Mouse (Mus musculus): ENCODE measurements around the gene BC067074. TPM values are rescaled to one million over a fixed set of nuclear protein-coding genes. Genes with fewer than 3 reads are reported as not detected.
"Not testable (repeated sequence)": the region's sequence is repeated elsewhere in the genome, so short reads cannot be mapped to it uniquely, and the experiment has no call there.

BC067074 gene
- polyA plus RNA-seq, 1 experiment from 2014 or later, result 3.0 TPM

DNA sequence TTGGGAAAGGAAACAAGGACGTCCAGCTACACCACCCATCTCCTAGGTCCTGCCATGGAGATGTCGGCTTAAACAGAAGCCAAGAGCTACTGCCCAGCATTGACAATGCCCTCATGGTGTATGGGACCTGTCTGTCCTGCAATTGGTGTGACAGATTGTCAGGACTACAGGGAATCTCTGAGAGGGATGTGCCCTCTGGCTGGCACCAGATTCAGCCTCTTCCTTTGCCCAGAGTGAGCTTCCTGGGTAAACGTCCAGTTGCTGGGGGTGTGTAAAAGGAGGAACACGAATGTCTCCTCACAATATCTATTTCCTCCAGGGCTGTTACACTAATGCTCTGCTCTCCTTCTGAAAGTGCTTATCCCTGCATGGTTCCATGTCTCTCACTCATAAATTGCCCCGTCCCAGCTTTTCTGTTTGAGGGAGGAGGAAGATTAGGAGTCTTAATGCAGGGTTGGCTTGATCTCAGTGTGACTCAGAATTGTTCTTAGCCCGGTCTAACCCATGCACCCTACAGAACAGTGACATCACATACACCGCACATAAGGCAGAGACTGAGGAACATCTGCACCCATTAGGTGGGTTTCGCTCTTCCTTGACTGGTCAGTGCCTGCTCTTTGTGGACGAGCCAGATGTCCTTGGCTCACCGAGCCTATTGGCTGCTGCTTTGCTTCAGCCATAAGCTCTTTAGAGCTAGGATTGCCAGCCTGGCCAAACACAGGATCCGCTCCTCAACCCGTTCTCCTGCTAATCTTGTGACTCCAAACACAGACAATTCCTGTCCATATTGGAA, 80.5 kb downstream of the BC067074 start:
- Histone ChIP-seq H3K27me3 (ENCODE audit: control insufficient read depth, insufficient read depth, low read length) (no peaks in the 10 kb centered on the region), H3K9ac (ENCODE audit: low read depth, low read length) (no peak overlapping the region), H3K36me3 (ENCODE audit: control insufficient read depth, insufficient read depth, low read length) (no peaks in the 10 kb centered on the region), H3K4me2 (no peak overlapping the region), H3K4me1 (ENCODE audit: control insufficient read depth, insufficient read depth, low read length) (no peaks in the 10 kb centered on the region), H3K4me3 (ENCODE audit: low read depth, low read length) (no peak overlapping the region), H3K9me3 (replicated peaks; ENCODE audit: control insufficient read depth, low read length) (no peaks in the 10 kb centered on the region), H3K27ac (ENCODE audit: low read depth, low read length) (no peak overlapping the region)
- 73% methylated on average over 12 of the region's 12 CpGs for WGBS (ENCODE audit: insufficient replicate concordance)
- ATAC-seq (replicated peaks; ENCODE audit: insufficient number of reproducible peaks, low FRiP score, low TSS enrichment), result no peak

DNA sequence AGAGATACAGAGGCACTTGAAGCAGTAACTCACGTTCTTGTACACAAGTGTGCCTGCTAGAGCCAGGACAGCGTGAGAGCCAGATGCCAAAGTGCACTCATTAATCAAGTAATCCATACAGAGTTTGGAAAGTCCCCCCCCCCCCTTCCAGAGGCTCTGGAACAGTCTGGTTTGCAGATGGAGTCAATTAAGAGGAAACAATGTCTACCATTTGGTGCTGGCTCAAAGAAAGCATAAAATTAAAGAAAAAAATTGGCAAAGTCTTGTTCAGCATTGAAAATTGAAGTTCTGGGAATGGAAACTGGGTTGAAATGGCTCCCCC, 81.1 kb downstream of the BC067074 start:
- ATAC-seq (replicated peaks; ENCODE audit: insufficient number of reproducible peaks, low FRiP score, low TSS enrichment), result no peak
- Histone ChIP-seq H3K27ac (ENCODE audit: low read depth, low read length) (no peak overlapping the region), H3K4me2 (no peak overlapping the region), H3K4me3 (ENCODE audit: low read depth, low read length) (no peak overlapping the region), H3K9ac (ENCODE audit: low read depth, low read length) (no peak overlapping the region), H3K4me1 (ENCODE audit: control insufficient read depth, insufficient read depth, low read length) (no peaks in the 10 kb centered on the region), H3K27me3 (ENCODE audit: control insufficient read depth, insufficient read depth, low read length) (no peaks in the 10 kb centered on the region), H3K9me3 (replicated peaks; ENCODE audit: control insufficient read depth, low read length) (no peaks in the 10 kb centered on the region), H3K36me3 (ENCODE audit: control insufficient read depth, insufficient read depth, low read length) (no peaks in the 10 kb centered on the region)
- WGBS (ENCODE audit: insufficient replicate concordance), result 45% methylated on average over 2 of the region's 2 CpGs

DNA sequence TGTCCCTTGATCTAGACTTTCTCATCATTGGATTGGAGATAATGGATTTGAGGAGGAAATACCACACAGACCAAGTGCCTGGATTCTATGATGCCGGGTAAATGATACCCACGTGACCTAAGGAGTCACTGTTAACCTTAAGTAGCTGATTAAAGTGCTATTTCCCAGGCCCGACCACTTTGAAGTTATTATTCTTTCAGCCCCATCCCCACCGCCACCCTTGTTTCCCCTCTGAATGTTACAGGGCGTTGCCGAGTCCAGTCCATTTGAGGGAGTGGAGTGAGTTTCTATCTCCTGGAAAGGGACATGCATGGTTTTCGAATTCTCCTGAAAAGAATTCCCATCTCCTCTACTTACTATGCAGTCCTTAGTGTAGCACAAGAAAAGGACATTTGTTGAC, 84.7 kb downstream of the BC067074 start:
- WGBS (ENCODE audit: insufficient replicate concordance), result 74% methylated on average over 7 of the region's 7 CpGs
- Histone ChIP-seq H3K9ac (ENCODE audit: low read depth, low read length) (no peak overlapping the region), H3K4me1 (ENCODE audit: control insufficient read depth, insufficient read depth, low read length) (no peaks in the 10 kb centered on the region), H3K4me2 (no peak overlapping the region), H3K27me3 (ENCODE audit: control insufficient read depth, insufficient read depth, low read length) (no peaks in the 10 kb centered on the region), H3K27ac (ENCODE audit: low read depth, low read length) (no peak overlapping the region), H3K9me3 (replicated peaks; ENCODE audit: control insufficient read depth, low read length) (no peaks in the 10 kb centered on the region), H3K4me3 (ENCODE audit: low read depth, low read length) (no peak overlapping the region), H3K36me3 (ENCODE audit: control insufficient read depth, insufficient read depth, low read length) (no peaks in the 10 kb centered on the region)
- no peak for ATAC-seq (replicated peaks; ENCODE audit: insufficient number of reproducible peaks, low FRiP score, low TSS enrichment)

DNA sequence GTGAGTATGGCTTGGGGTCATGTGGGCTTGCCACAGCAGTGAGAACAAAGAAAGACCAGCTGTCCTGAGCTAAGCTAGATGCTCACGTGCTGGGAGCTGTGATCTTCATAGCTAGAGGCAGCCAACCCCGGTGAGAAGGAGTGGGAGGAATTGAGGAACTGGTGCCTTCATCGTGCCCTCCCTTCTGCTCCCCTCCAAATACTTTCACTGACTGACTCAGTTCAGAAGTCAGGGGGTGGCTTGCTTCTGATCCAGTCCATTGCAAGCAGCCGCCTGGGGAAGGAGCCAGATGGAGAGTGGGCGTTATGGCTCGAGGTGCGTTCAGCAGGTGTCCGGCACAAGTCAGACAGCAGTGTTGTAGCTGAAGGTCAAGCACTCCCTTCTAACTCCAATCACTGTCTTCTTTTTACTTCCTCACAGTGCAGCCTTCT, 86.0 kb downstream of the BC067074 start:
- no peaks in the 10 kb centered on the region for H3K9me3 ChIP-seq (replicated peaks; ENCODE audit: control insufficient read depth, low read length)
- no peaks in the 10 kb centered on the region for H3K36me3 ChIP-seq (ENCODE audit: control insufficient read depth, insufficient read depth, low read length)
- no peak overlapping the region for H3K27ac ChIP-seq (ENCODE audit: low read depth, low read length)
- ATAC-seq (replicated peaks; ENCODE audit: insufficient number of reproducible peaks, low FRiP score, low TSS enrichment), result no peak
- no peaks in the 10 kb centered on the region for H3K27me3 ChIP-seq (ENCODE audit: control insufficient read depth, insufficient read depth, low read length)
- WGBS (ENCODE audit: insufficient replicate concordance), result 77% methylated on average over 8 of the region's 8 CpGs
- H3K4me1 ChIP-seq (ENCODE audit: control insufficient read depth, insufficient read depth, low read length), result no peaks in the 10 kb centered on the region
- H3K4me3 ChIP-seq (ENCODE audit: low read depth, low read length), result no peak overlapping the region
- H3K4me2 ChIP-seq, result no peak overlapping the region
- H3K9ac ChIP-seq (ENCODE audit: low read depth, low read length), result no peak overlapping the region

DNA sequence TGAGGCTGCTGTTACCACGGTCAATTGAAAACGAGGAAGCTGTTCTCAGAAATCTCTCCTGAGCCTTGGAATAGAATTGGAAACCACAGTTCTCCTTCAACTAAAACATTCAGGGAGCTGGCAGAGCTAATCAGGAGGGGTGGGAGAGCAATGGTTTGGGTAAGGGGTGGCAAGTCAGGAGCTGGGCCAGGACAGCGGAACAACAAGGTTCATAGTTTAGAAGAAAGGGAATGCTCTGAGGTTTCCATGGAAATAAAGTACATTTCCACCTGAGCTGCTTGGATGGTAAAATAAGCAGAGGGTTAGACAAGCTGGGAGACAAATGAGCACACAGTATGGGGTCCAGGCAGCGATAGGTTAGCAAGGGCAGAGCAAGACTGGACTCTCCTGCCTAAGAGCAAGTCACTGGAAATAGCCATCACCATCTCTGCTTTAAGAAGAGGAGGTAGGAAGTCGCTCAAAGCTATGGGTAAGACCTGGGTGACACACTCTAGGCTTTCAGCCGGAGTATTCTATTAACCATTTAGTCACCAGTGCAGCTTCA, 86.9 kb downstream of the BC067074 start:
- Histone ChIP-seq H3K9ac (ENCODE audit: low read depth, low read length) (no peak overlapping the region), H3K4me1 (ENCODE audit: control insufficient read depth, insufficient read depth, low read length) (no peaks in the 10 kb centered on the region), H3K36me3 (ENCODE audit: control insufficient read depth, insufficient read depth, low read length) (no peaks in the 10 kb centered on the region), H3K9me3 (replicated peaks; ENCODE audit: control insufficient read depth, low read length) (no peaks in the 10 kb centered on the region), H3K27ac (ENCODE audit: low read depth, low read length) (no peak overlapping the region), H3K4me3 (ENCODE audit: low read depth, low read length) (no peak overlapping the region), H3K27me3 (ENCODE audit: control insufficient read depth, insufficient read depth, low read length) (no peaks in the 10 kb centered on the region), H3K4me2 (no peak overlapping the region)
- ATAC-seq (replicated peaks; ENCODE audit: insufficient number of reproducible peaks, low FRiP score, low TSS enrichment), result no peak
- WGBS (ENCODE audit: insufficient replicate concordance), result 60% methylated on average over 6 of the region's 6 CpGs

DNA sequence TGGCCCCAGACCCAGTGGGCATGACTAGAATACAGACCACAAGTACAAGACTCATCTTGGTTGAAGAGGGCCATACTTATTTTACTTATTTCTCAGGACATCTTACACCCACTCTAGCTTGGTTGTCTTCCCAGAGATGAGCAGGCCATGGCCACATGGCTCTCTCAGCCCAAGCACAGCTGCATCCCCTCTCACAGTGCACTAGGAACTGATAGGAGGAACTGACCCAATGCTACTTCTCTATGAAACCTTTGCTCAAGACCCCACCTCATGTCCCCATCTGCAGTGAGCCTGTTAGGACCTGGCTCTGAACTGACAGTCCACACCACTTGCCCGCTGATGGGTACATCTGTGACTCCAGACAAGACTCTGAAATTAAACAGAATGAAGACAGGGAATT, 88.8 kb downstream of the BC067074 start:
- 78% methylated on average over 1 of the region's 1 CpGs for WGBS (ENCODE audit: insufficient replicate concordance)

DNA sequence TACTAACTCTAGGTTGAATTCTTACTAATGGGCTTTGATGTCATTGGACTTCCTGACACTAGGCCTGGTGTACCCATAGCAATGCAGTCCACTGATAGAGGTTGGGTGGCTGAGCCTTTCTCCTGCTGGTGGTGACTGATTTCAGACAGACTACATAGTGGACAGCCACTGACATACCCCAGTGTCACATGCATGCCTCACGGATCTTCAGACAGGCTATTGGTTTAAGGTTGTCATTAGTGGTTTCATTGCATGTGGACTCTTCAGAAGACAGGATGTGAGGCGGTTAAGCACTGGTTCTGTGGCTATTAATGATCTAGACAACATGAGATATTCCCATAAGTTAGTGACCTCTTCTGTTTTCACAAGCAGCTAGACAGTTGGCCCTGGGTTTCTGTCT, 89.2 kb downstream of the BC067074 start:
- Histone ChIP-seq H3K4me3 (ENCODE audit: low read depth, low read length) (no peak overlapping the region), H3K27ac (ENCODE audit: low read depth, low read length) (no peak overlapping the region), H3K9ac (ENCODE audit: low read depth, low read length) (no peak overlapping the region), H3K4me1 (ENCODE audit: control insufficient read depth, insufficient read depth, low read length) (no peaks in the 10 kb centered on the region), H3K36me3 (ENCODE audit: control insufficient read depth, insufficient read depth, low read length) (no peaks in the 10 kb centered on the region), H3K4me2 (no peak overlapping the region), H3K27me3 (ENCODE audit: control insufficient read depth, insufficient read depth, low read length) (no peaks in the 10 kb centered on the region), H3K9me3 (replicated peaks; ENCODE audit: control insufficient read depth, low read length) (no peaks in the 10 kb centered on the region)
- WGBS (ENCODE audit: insufficient replicate concordance), result 81% methylated on average over 2 of the region's 2 CpGs
- ATAC-seq (replicated peaks; ENCODE audit: insufficient number of reproducible peaks, low FRiP score, low TSS enrichment), result no peak

More for the DNA sequence above, 88.8 kb downstream of the BC067074 start:
- Histone ChIP-seq H3K9me3 (replicated peaks; ENCODE audit: control insufficient read depth, low read length) (no peaks in the 10 kb centered on the region), H3K27ac (ENCODE audit: low read depth, low read length) (no peak overlapping the region), H3K4me2 (no peak overlapping the region), H3K4me1 (ENCODE audit: control insufficient read depth, insufficient read depth, low read length) (no peaks in the 10 kb centered on the region), H3K4me3 (ENCODE audit: low read depth, low read length) (no peak overlapping the region), H3K27me3 (ENCODE audit: control insufficient read depth, insufficient read depth, low read length) (no peaks in the 10 kb centered on the region), H3K36me3 (ENCODE audit: control insufficient read depth, insufficient read depth, low read length) (no peaks in the 10 kb centered on the region), H3K9ac (ENCODE audit: low read depth, low read length) (no peak overlapping the region)
- no peak for ATAC-seq (replicated peaks; ENCODE audit: insufficient number of reproducible peaks, low FRiP score, low TSS enrichment)

DNA sequence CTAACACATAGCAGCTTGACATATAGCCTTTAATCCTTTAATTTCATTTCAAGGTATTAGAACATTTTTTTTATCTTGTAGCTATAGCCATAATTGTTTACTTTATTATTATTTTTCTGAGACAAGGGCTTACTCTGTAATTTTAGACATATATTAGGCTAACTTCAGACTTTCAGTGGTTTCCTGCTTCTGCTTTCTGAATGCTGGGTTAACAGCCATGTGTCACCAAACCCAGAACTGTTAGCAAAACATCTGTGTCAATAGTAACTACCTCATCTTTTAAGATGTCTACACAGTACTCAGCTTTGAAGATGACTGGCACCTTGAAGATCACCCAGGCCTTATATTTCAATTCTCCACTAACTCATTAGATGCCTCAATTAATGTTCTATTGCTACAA, 89.8 kb downstream of the BC067074 start:
- H3K27me3 ChIP-seq (ENCODE audit: control insufficient read depth, insufficient read depth, low read length); H3K9me3 ChIP-seq (replicated peaks; ENCODE audit: control insufficient read depth, low read length); H3K4me2 ChIP-seq; H3K4me3 ChIP-seq (ENCODE audit: low read depth, low read length); H3K27ac ChIP-seq (ENCODE audit: low read depth, low read length); H3K36me3 ChIP-seq (ENCODE audit: control insufficient read depth, insufficient read depth, low read length); H3K9ac ChIP-seq (ENCODE audit: low read depth, low read length); ATAC-seq (replicated peaks; ENCODE audit: insufficient number of reproducible peaks, low FRiP score, low TSS enrichment); H3K4me1 ChIP-seq (ENCODE audit: control insufficient read depth, insufficient read depth, low read length): not testable (repeated sequence)

DNA sequence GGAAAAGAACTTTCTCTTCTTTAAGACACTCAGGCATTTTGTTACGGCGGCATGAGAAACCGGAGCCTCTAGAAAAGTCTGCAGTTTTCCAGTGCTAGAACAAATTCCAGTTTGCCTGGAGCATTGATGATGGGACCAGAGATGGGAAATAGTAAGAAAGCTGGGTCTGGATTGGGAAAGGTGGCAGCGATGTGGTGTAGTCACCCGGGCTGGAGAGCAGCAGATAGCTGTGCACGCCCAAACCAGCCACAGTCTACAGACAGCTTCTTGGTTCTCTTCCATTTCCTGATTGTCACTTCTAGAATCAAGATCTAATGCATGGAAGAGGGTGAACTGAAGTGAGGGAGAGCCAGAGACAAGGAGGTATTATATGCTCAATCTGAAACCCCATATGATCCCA, 100.4 kb downstream of the BC067074 start:
- Histone ChIP-seq H3K9ac (ENCODE audit: low read depth, low read length) (no peak overlapping the region), H3K4me3 (ENCODE audit: low read depth, low read length) (no peak overlapping the region), H3K4me2 (no peak overlapping the region), H3K27me3 (ENCODE audit: control insufficient read depth, insufficient read depth, low read length) (no peaks in the 10 kb centered on the region), H3K27ac (ENCODE audit: low read depth, low read length) (no peak overlapping the region), H3K9me3 (replicated peaks; ENCODE audit: control insufficient read depth, low read length) (no peaks in the 10 kb centered on the region), H3K4me1 (ENCODE audit: control insufficient read depth, insufficient read depth, low read length) (no peaks in the 10 kb centered on the region), H3K36me3 (ENCODE audit: control insufficient read depth, insufficient read depth, low read length) (no peaks in the 10 kb centered on the region)
- no peak for ATAC-seq (replicated peaks; ENCODE audit: insufficient number of reproducible peaks, low FRiP score, low TSS enrichment)
- 90% methylated on average over 6 of the region's 6 CpGs for WGBS (ENCODE audit: insufficient replicate concordance)
